Mouse (Mus musculus) ES-Bruce4 (cell line): ENCODE data around the gene Stat3.

Experiments
- CTCF ChIP-seq: IDR thresholded peaks from one replicate; pipeline ENCODE4 v1.8.1; 2011; ENCODE audit warnings: low read depth, low read length
- EP300 ChIP-seq: IDR thresholded peaks from 2 replicates; pipeline ENCODE4 v1.6.1; 2011; ENCODE audit warnings: low read depth, low read length; ENCODE audit not compliant: insufficient read depth
- POLR2A ChIP-seq: IDR thresholded peaks from one replicate; pipeline ENCODE4 v1.8.1; 2011; ENCODE audit warnings: low read length; ENCODE audit not compliant: insufficient read depth

DNA sequence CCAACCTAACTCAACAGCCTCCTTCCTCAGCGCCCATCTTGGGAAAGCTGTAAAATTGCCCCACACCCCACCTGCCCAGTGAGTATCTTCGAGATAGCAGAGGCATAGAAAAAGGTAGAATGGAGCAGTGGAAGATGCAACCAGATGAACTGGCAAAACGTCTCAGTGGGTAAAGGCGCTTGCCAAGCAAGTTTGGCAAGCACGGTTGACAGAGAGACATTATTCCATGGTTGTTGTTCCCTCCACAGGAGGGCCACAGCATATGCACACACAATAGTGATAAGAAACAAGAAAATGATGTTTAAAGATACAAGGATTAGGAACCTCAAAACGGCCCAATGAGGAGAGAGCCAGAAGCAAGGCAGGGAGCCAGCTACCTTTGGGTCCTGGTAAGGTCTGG lies 81.4 kb downstream of the Stat3 start:
- no peak for TF ChIP-seq CTCF
- no peak for TF ChIP-seq POLR2A
- no peak for TF ChIP-seq EP300
